Mouse (Mus musculus): ENCODE results near the gene Pou2af1. TPM values are rescaled to one million over a fixed set of nuclear protein-coding genes. Genes with fewer than 3 reads are reported as not detected.

Gene Pou2af1
- 1.6 and 2.0 TPM in 2 replicates for polyA plus RNA-seq (2015; fragmentation: Nextera tagmentation; extraction: Ambion mirVana)

- peak; percentile 87 for DNase-seq (ENCODE audit: low spot score)
These were observed at the start of gene Pou2af1 for GRCm38 (mm10) chr9:51213023-51213728. Pou2af1 (plus strand) TSS chr9:51213708.

GRCm38 (mm10) chr9:51163989-51164388 lies 49.5 kb upstream of the Pou2af1 start:
- no peak for DNase-seq (ENCODE audit: low spot score)

- DNase-seq (ENCODE audit: low spot score) = peak; percentile 28
These were observed 48.0 kb upstream of the Pou2af1 start, which contains the start of gene Gm32742 for GRCm38 (mm10) chr9:51165312-51166180. Gm32742 (minus strand) TSS chr9:51165517.

DNA sequence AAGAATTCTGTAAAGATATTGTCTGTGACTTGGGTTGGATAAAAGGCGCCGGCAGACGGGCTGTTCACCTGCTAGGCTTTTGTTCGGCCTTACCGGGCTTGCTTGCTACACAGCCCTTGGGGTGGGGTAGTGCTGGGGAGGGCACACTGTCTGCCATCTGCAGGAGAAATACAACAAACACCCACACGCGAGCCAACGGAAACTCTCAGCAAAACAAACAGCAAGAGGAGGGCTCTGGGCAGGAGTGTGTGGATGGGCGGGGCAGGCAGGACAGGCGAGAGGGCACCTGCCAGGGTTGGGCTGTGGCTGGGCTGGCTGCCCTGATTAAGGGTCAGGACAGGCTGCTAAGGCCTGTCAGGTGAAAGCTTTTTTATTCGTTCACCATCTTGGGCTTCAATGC lies 45.6 kb upstream of the Pou2af1 start:
- peak; percentile 60 for DNase-seq (ENCODE audit: low spot score)

DNA sequence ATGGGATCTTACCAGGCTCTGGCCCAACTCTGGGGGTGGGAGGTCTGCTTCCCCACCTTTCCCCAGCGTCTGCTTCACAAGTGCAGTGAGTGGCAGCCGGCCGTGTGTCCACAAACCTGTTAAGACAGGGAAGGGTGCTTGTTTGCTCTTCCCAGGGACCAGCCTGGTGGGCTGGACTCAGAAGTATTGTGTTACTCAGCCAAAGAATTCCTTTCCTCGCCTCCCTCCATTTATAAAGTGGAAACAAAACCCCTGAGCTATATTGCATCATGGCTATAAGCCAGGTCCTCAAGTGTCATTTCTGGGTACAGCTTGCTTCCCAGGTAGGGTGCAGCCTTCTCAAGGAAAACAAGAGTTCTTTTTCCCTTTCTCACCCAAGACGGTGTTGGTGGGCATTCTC lies 44.8 kb upstream of the Pou2af1 start:
- DNase-seq (ENCODE audit: low spot score) = no peak

GRCm38 (mm10) chr9:51169133-51169532 lies 44.4 kb upstream of the Pou2af1 start:
- no peak for DNase-seq (ENCODE audit: low spot score)

DNA sequence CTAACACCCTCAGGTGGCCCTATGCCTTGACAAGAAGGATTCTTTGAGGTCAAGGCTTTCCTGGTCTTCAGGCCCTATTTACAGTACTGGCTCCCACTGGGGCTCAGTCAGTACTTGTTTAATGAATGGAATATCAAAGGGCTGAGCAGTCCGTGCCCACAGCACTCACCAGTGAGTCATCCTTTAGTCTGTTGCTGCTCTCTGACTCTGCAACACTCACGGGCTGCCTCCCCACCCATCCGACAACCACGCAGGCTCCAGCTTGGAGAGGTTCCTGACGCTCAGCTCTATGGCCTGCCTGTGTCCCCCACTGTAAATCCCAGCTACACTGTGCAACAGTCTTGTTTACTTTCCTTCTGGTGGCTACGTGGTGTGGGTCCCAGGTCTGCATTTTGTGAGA lies 43.2 kb upstream of the Pou2af1 start:
- no peak for DNase-seq (ENCODE audit: low spot score)

- no peak for DNase-seq (ENCODE audit: low spot score)
These were observed 38.5 kb upstream of the Pou2af1 start for GRCm38 (mm10) chr9:51174890-51175464.

DNA sequence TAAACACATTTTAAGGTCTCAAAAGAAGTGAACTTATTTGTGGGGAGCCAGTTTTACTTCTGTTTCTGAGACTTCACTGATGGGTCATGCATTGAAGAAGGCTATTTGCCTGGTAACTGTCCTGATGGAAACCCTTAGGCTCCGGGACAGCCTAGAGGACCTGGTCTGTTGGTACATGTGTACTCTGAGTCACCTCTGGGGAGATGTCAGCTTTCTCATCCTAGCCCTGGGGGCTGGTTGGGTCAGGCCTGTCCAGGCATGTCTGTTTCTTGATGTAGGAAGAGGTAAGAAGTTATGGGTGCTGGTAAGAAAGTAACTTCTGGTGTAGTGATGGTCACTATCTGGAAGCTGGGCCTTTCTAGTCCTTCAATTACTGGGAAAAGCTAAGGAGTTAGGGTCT lies 37.8 kb upstream of the Pou2af1 start:
- DNase-seq (ENCODE audit: low spot score) = no peak

- no peak for DNase-seq (ENCODE audit: low spot score)
These were observed 35.2 kb upstream of the Pou2af1 start for GRCm38 (mm10) chr9:51178297-51178696.

DNA sequence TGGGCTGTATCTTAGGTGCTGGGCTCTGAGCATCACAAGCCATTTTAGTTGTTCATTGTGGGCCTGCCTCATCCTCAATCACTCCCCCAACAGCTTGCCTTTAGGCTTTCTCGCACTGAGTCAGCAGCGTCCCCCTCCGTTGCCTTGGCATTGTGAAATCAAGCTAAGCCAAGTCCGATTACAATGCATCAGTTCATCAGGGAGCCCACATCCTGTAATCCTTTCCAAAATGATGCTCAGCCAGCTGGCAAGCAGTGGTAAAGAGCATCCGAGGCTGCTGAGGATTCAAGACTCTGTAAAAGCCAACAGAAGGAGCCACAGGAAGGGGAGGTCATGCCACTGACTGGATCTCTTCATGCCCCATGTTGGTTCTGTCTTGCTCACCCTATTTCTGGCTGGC lies 32.9 kb upstream of the Pou2af1 start:
- no peak for DNase-seq (ENCODE audit: low spot score)

DNA sequence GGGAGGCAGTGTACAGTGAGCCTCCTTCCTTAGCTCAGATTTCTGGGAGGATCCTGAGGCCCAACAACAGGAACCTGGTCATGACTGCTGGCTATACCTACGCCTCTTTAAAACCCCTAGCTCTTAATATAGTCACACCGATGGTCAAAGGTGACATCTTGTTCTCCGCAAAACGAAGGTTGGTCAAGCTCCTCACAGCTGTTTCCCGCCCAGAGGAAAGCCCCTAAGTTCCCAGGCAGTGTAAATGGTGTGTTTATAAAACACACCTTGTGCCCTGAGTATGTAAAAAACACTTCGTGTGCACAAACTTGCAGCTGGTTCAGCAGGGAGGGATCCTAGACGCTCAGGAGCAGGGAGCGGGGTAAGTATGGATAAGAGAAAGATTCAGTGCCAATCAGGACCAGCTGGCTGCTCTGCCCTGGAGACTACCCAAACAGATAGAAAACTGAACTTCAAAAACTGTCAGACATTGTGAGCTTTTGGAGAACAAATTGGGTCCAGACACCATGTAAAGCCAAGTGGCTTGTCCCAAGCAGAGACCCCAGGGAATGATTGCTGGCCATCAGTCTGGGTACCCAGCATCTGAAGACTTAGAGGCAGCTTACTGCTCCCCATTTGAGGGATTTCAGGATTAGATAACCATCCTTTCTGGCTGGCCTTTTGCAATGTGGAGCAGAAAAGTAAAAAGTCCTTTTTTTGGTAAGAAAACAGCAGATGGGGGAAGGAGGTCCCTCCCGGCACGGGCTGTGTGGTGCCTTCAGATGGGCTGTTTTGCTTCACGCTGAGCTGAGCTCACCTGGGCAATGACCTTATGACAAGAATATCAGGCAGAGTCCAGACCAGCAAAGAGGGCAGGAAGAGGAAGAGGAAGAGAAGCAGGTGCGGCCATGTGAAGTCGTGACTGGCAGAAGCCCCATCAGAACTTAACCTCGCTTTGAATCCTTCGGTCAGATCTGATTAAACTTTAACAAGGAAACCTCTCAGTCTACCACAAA lies 30.5 kb upstream of the Pou2af1 start:
- DNase-seq (ENCODE audit: low spot score) = no peak

DNA sequence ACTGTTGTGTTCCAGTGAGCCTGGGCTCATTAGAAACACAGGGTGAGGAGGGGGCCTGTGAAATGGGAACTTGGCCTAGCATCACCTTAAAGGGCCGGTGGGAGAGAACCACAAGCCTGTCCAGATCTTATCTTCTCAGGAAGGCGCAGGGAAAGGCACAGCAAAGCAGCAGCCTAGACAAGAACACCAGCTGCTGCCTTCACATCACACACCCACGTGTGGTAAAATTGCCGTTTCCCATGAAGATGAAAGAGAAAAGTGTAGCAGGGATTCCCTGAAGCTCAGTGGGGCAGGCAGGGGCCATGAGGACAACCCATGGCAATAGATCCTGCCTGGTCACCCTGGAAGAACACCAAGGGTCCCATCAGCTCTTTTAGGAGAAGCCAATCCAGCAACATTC lies 28.1 kb upstream of the Pou2af1 start:
- DNase-seq (ENCODE audit: low spot score) = peak; percentile 53

GRCm38 (mm10) chr9:51185871-51186270 lies 27.6 kb upstream of the Pou2af1 start:
- DNase-seq (ENCODE audit: low spot score) = no peak

DNA sequence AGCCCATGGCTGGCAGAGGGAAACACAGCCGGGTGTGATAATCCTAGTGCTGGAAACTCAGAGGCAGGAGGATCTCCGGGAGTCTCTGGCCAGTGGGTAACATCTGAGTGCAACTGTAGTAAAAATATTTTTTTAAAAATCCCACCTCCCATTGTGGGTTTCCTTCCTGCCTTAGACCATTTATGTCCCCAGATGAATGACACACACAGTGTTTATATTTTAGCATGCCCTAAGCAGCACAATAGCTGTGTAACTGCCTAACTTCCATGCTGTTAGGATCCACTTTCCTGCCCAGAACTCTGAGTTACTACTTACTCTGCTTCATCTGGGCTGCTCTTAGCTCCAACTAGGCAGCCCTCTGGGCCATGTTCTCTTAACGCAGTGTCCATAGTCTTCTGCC lies 22.9 kb upstream of the Pou2af1 start:
- DNase-seq (ENCODE audit: low spot score) = no peak

GRCm38 (mm10) chr9:51194790-51195189 lies 18.7 kb upstream of the Pou2af1 start:
- DNase-seq (ENCODE audit: low spot score) = no peak

GRCm38 (mm10) chr9:51208974-51209332 lies 4.6 kb upstream of the Pou2af1 start:
- DNase-seq (ENCODE audit: low spot score) = no peak

GRCm38 (mm10) chr9:51211191-51211590 lies 2.3 kb upstream of the Pou2af1 start:
- no peak for DNase-seq (ENCODE audit: low spot score)

GRCm38 (mm10) chr9:51213729-51214237 lies 275 bp downstream of the Pou2af1 start:
- no peak for DNase-seq (ENCODE audit: low spot score)

DNA sequence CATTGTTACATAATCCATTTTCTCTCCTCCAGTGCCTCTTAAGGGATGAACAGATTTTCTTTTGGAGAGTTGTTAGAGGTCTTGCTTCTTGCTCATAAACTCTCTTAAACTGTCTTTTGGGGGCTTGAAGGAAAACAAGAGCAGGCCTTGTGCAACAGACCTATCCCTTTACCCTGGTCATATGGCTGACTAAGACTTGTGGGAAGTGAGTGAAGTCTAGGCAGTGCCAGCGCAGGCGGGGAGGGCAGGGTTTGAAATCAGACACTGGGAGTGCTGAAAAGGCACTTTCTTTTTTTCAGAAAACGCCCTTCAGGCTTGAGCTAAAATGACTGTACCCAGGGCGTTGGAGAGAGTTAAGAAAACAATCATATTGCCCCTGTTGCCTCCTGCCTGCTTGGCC lies 1.8 kb downstream of the Pou2af1 start:
- DNase-seq (ENCODE audit: low spot score) = no peak

DNA sequence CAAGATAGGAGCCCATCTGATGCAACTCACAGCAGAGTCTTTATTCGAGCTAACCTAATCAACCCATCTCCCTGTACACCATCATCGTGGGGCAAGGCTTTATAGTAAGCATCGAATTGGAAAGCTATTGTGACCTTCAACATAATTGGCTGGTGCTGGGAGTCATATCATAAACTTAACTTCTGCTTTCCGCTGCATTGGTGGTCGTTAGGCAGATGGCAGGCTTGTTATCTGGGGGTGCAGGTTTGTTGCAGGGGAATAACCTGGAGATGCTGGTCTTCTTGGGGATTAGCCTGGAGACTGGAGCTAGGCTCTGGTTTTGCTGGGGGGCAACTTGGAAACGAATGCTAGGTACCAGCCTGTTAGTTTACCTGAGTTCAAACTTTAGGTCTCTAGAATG lies 2.4 kb downstream of the Pou2af1 start:
- DNase-seq (ENCODE audit: low spot score) = no peak

Measured in thymus, postnatal 0 days (tissue).